Mouse (Mus musculus) small intestine, adult 2 months (tissue): ENCODE data around the gene Pcnp. TPM values are rescaled to one million over a fixed set of nuclear protein-coding genes. Genes with fewer than 3 reads are reported as not detected.
"Not testable (repeated sequence)": the region's sequence is repeated elsewhere in the genome, so short reads cannot be mapped to it uniquely, and the experiment has no call there.

ENCODE experiments used
- H3K27ac ChIP-seq: fragments of 200-500 bp; 2 replicates; pipeline ENCODE4 v1.5.1; 2012; ENCODE audit warnings: low read depth, low read length, control low read depth, inconsistent platforms; ENCODE audit not compliant: insufficient read depth
- H3K27me3 ChIP-seq: fragments of 200-500 bp; 2 replicates; pipeline ENCODE4 v1.6.1; 2012; ENCODE audit warnings: mild to moderate bottlenecking, moderate library complexity, low read length, inconsistent platforms; ENCODE audit not compliant: control insufficient read depth, insufficient read depth
- H3K36me3 ChIP-seq: fragments of 200-500 bp; 2 replicates; pipeline ENCODE4 v1.6.1; 2012; ENCODE audit warnings: mild to moderate bottlenecking, low read length, control low read depth, inconsistent platforms; ENCODE audit not compliant: control insufficient read depth, insufficient read depth
- H3K4me1 ChIP-seq: fragments of 200-500 bp; 2 replicates; pipeline ENCODE4 v1.6.1; 2012; ENCODE audit warnings: low read length, inconsistent platforms, mixed read lengths; ENCODE audit not compliant: control insufficient read depth, insufficient read depth, insufficient read length
- H3K4me3 ChIP-seq: fragments of 200-500 bp; 2 replicates; pipeline ENCODE4 v1.5.1; 2012; ENCODE audit warnings: low read depth, mild to moderate bottlenecking, control low read depth, inconsistent platforms, low read length, moderate library complexity
- CTCF ChIP-seq: fragments of 200-500 bp; IDR thresholded peaks from 2 replicates; pipeline ENCODE4 v1.5.1; 2012; ENCODE audit warnings: low read depth, mild to moderate bottlenecking, control low read depth, inconsistent platforms, low read length, moderate library complexity, mixed read lengths; ENCODE audit not compliant: insufficient replicate concordance, insufficient read length; ENCODE audit errors: extremely low read depth
- POLR2A ChIP-seq: fragments of 200-500 bp; IDR thresholded peaks from 2 replicates; pipeline ENCODE4 v1.6.1; 2012; ENCODE audit warnings: low read depth, mild to moderate bottlenecking, control low read depth, inconsistent platforms, low read length, moderate library complexity
- WGBS: fragments of 180-500 bp; shearing (Covaris S2); methylation state at CpG from one replicate; pipeline ENCODE4 v1.1.7; 2018; 5-methylcytosine and 5-hydroxymethylcytosine counted together
- polyA plus RNA-seq: library from polyadenylated mRNA; depleted of rRNA; stranded (reverse); fragments of >200 nt; gene quantifications from 2 replicates; pipeline ENCODE4 v1.2.3, GENCODE M21; 2012

Gene Pcnp
- polyA plus RNA-seq, 1 experiment, result 2.9 TPM

GRCm38 (mm10) chr16:56056944-56057590, 27.5 kb upstream of the Pcnp start:
- Histone ChIP-seq H3K4me3 (no peak overlapping the region), H3K36me3 (no peaks in the 10 kb centered on the region), H3K4me1 (no peaks in the 10 kb centered on the region), H3K27ac (no peak overlapping the region), H3K27me3 (no peaks in the 10 kb centered on the region)
- 73% methylated on average over 7 of the region's 7 CpGs for WGBS
- TF ChIP-seq POLR2A (no peak), CTCF (no peak)

GRCm38 (mm10) chr16:56055911-56056310, 26.4 kb upstream of the Pcnp start:
- 75% methylated on average over 3 of the region's 3 CpGs for WGBS
- Histone ChIP-seq H3K36me3 (no peaks in the 10 kb centered on the region), H3K4me1 (no peaks in the 10 kb centered on the region), H3K4me3 (no peak overlapping the region), H3K27ac (no peak overlapping the region), H3K27me3 (no peaks in the 10 kb centered on the region)
- no peak for TF ChIP-seq CTCF

GRCm38 (mm10) chr16:56048038-56048437, 18.5 kb upstream of the Pcnp start, which contains the start of gene Senp7:
Senp7 (plus strand) TSS chr16:56048338.
- not testable (repeated sequence) for H3K36me3 ChIP-seq, H3K27ac ChIP-seq, H3K27me3 ChIP-seq, H3K4me3 ChIP-seq, H3K4me1 ChIP-seq
- WGBS, result no CpG with 5 or more reads among the region's 4 CpGs

GRCm38 (mm10) chr16:56038090-56038489, 8.6 kb upstream of the Pcnp start:
- Histone ChIP-seq H3K27me3 (no peaks in the 10 kb centered on the region), H3K4me1 (peaks cover 3% of the 10 kb centered on the region; the same call in 1 of the 2 replicates), H3K36me3 (peaks cover 9% of the 10 kb centered on the region), H3K27ac (peak overlapping the region; percentile 88), H3K4me3 (peak overlapping the region; percentile 87)
- WGBS, result 21% methylated on average over 8 of the region's 8 CpGs
- TF ChIP-seq CTCF (no peak), POLR2A (no peak)

GRCm38 (mm10) chr16:56037138-56038010, 7.8 kb upstream of the Pcnp start, which contains the start of gene Trmt10c:
Trmt10c (minus strand) TSS chr16:56037819.
- WGBS, result under 1% methylated on average over 63 of the region's 63 CpGs
- H3K4me1 ChIP-seq, result peaks cover 3% of the 10 kb centered on the region; the same call in 1 of the 2 replicates
- peak within 1 kb of the TSS; percentile 88 for H3K27ac ChIP-seq
- H3K27me3 ChIP-seq, result no peaks in the 10 kb centered on the region
- peak within 1 kb of the TSS; percentile 87 for H3K4me3 ChIP-seq
- H3K36me3 ChIP-seq, result peaks cover 10% of the 10 kb centered on the region
- TF ChIP-seq CTCF, result 0 out of 2 replicates have a peak, but pooled peaks have one; percentile 3
- peak; percentile 64 for TF ChIP-seq POLR2A

- TF ChIP-seq CTCF (no peak), POLR2A (no peak)
- Histone ChIP-seq H3K4me1 (peaks cover 3% of the 10 kb centered on the region; the same call in 1 of the 2 replicates), H3K27me3 (no peaks in the 10 kb centered on the region), H3K4me3 (no peak overlapping the region; the same call in 1 of the 2 replicates), H3K27ac (no peak overlapping the region), H3K36me3 (peaks cover 10% of the 10 kb centered on the region)
- WGBS, result 21% methylated on average over 6 of the region's 6 CpGs
Observed at GRCm38 (mm10) chr16:56036501-56036900, 7.0 kb upstream of the Pcnp start.

GRCm38 (mm10) chr16:56034566-56034965, 5.0 kb upstream of the Pcnp start:
- Histone ChIP-seq H3K4me1 (peaks cover 3% of the 10 kb centered on the region; the same call in 1 of the 2 replicates), H3K4me3 (no peak overlapping the region), H3K36me3 (peaks cover 10% of the 10 kb centered on the region), H3K27ac (no peak overlapping the region), H3K27me3 (no peaks in the 10 kb centered on the region)
- 93% methylated on average over 6 of the region's 6 CpGs for WGBS
- TF ChIP-seq POLR2A (no peak), CTCF (no peak)
